Mouse (Mus musculus) kidney, embryonic 14.5 days (tissue): ENCODE results near the gene Wdr66. TPM values are rescaled to one million over a fixed set of nuclear protein-coding genes. Genes with fewer than 3 reads are reported as not detected.

Experiments used
- ATAC-seq: fragments of 200-750 bp; cut with Nextera tagmentation; 2 replicates; pipeline ENCODE4 v1.8.0; 2017; ENCODE audit warnings: moderate number of reproducible peaks, mild to moderate bottlenecking, moderate TSS enrichment, moderate library complexity; ENCODE audit not compliant: low FRiP score, low TSS enrichment
- H3K27ac ChIP-seq: fragments of 300-500 bp; sonication (generic); 2 replicates; pipeline ENCODE4 v1.5.1; 2014; ENCODE audit warnings: low read depth, mild to moderate bottlenecking, low read length, moderate library complexity, mixed read lengths
- H3K27me3 ChIP-seq: fragments of 300-500 bp; sonication (generic); 2 replicates; pipeline ENCODE4 v1.6.1; 2014; ENCODE audit warnings: mild to moderate bottlenecking, low read length; ENCODE audit not compliant: control insufficient read depth, insufficient read depth
- H3K36me3 ChIP-seq: fragments of 300-500 bp; sonication (generic); 2 replicates; pipeline ENCODE4 v1.6.1; 2014; ENCODE audit warnings: low read length, mixed read lengths; ENCODE audit not compliant: control insufficient read depth, insufficient read depth
- H3K4me1 ChIP-seq: fragments of 300-500 bp; sonication (generic); 2 replicates; pipeline ENCODE4 v1.6.1; 2014; ENCODE audit warnings: low read length, mixed read lengths; ENCODE audit not compliant: control insufficient read depth, insufficient read depth
- H3K4me2 ChIP-seq: fragments of 300-500 bp; sonication (generic); replicated peaks from 2 replicates; pipeline ENCODE4 v1.6.1; 2014; ENCODE audit warnings: low read depth, mild to moderate bottlenecking, low read length
- H3K4me3 ChIP-seq: fragments of 300-500 bp; sonication (generic); 2 replicates; pipeline ENCODE4 v1.5.1; 2014; ENCODE audit warnings: mild to moderate bottlenecking, low read length
- H3K9ac ChIP-seq: fragments of 300-500 bp; sonication (generic); 2 replicates; pipeline ENCODE4 v1.6.1; 2014; ENCODE audit warnings: low read depth, mild to moderate bottlenecking, low read length, moderate library complexity
- H3K9me3 ChIP-seq: fragments of 300-500 bp; sonication (generic); 2 replicates; pipeline ENCODE4 v1.6.1; 2016; ENCODE audit warnings: low read length; ENCODE audit not compliant: control insufficient read depth
- WGBS: fragments of 180-500 bp; shearing (Covaris S2); extraction: QIAGEN DNeasy Blood & Tissue Kit; methylation state at CpG from one replicate; pipeline ENCODE4 v1.1.7; 2014; 5-methylcytosine and 5-hydroxymethylcytosine counted together
- polyA plus RNA-seq: library from polyadenylated mRNA; unstranded; fragments of >200 nt; fragmentation: Nextera tagmentation; extraction: Ambion mirVana; gene quantifications from 2 replicates; pipeline ENCODE4 v1.2.1, GENCODE M21; 2014

The Wdr66 gene
- polyA plus RNA-seq, 1 experiment from 2014 or later: 2.7 TPM

- 1% methylated on average over 68 of the region's 69 CpGs for WGBS
- H3K9me3 ChIP-seq: no peaks in the 10 kb centered on the region
- peak; percentile 82 for ATAC-seq
- peak within 1 kb of the TSS; percentile 99 for H3K27ac ChIP-seq
- H3K4me1 ChIP-seq: peaks cover 19% of the 10 kb centered on the region
- H3K9ac ChIP-seq: peak within 1 kb of the TSS; percentile 98
- peak within 1 kb of the TSS; percentile 80 for H3K4me2 ChIP-seq
- peaks cover 4% of the 10 kb centered on the region; the same call in 1 of the 2 replicates for H3K36me3 ChIP-seq
- no peaks in the 10 kb centered on the region for H3K27me3 ChIP-seq
- peak within 1 kb of the TSS; percentile 88 for H3K4me3 ChIP-seq
These were observed 92.1 kb downstream of the Wdr66 start, which contains the start of gene Bcl7a for GRCm38 (mm10) chr5:123343707-123344627. Gene Bcl7a (plus strand): TSS chr5:123343834.

- H3K4me3 ChIP-seq: peak overlapping the region; percentile 88
- H3K27me3 ChIP-seq: no peaks in the 10 kb centered on the region
- peak overlapping the region; percentile 99 for H3K27ac ChIP-seq
- peaks cover 5% of the 10 kb centered on the region; the same call in 1 of the 2 replicates for H3K36me3 ChIP-seq
- H3K9ac ChIP-seq: peak overlapping the region; percentile 98
- under 1% methylated on average over 49 of the region's 51 CpGs for WGBS
- ATAC-seq: peak; percentile 14; the same call in 1 of the 2 replicates
- H3K4me2 ChIP-seq: peak overlapping the region; percentile 80
- H3K4me1 ChIP-seq: peaks cover 19% of the 10 kb centered on the region
- no peaks in the 10 kb centered on the region for H3K9me3 ChIP-seq
These were observed 92.7 kb downstream of the Wdr66 start for GRCm38 (mm10) chr5:123344628-123344962.

GRCm38 (mm10) chr5:123344963-123345852 lies 93.3 kb downstream of the Wdr66 start:
- WGBS: under 1% methylated on average over 80 of the region's 87 CpGs
- peaks cover 5% of the 10 kb centered on the region; the same call in 1 of the 2 replicates for H3K36me3 ChIP-seq
- peaks cover 19% of the 10 kb centered on the region for H3K4me1 ChIP-seq
- no peaks in the 10 kb centered on the region for H3K27me3 ChIP-seq
- peak overlapping the region; percentile 99 for H3K27ac ChIP-seq
- peak overlapping the region; percentile 98 for H3K9ac ChIP-seq
- peak overlapping the region; percentile 80 for H3K4me2 ChIP-seq
- H3K4me3 ChIP-seq: peak overlapping the region; percentile 88
- peak; percentile 37 for ATAC-seq
- no peaks in the 10 kb centered on the region for H3K9me3 ChIP-seq

GRCm38 (mm10) chr5:123345853-123346654 lies 94.2 kb downstream of the Wdr66 start:
- H3K9me3 ChIP-seq: no peaks in the 10 kb centered on the region
- H3K4me2 ChIP-seq: peak overlapping the region; percentile 80
- peak overlapping the region; percentile 99 for H3K27ac ChIP-seq
- H3K9ac ChIP-seq: peak overlapping the region; percentile 98
- H3K4me3 ChIP-seq: peak overlapping the region; percentile 88
- WGBS: 1% methylated on average over 22 of the region's 22 CpGs
- H3K4me1 ChIP-seq: peaks cover 25% of the 10 kb centered on the region
- no peaks in the 10 kb centered on the region for H3K27me3 ChIP-seq
- no peak for ATAC-seq
- H3K36me3 ChIP-seq: peaks cover 5% of the 10 kb centered on the region; the same call in 1 of the 2 replicates

GRCm38 (mm10) chr5:123346701-123347270 lies 94.9 kb downstream of the Wdr66 start:
- H3K27ac ChIP-seq: peak overlapping the region; percentile 99
- ATAC-seq: 0 out of 2 replicates have a peak, but pooled peaks have one; percentile 13
- WGBS: 43% methylated on average over 7 of the region's 7 CpGs
- H3K9me3 ChIP-seq: no peaks in the 10 kb centered on the region
- H3K4me1 ChIP-seq: peaks cover 25% of the 10 kb centered on the region
- H3K4me3 ChIP-seq: peak overlapping the region; percentile 88
- peak overlapping the region; percentile 80 for H3K4me2 ChIP-seq
- H3K9ac ChIP-seq: peak overlapping the region; percentile 98
- no peaks in the 10 kb centered on the region for H3K27me3 ChIP-seq
- peaks cover 6% of the 10 kb centered on the region; the same call in 1 of the 2 replicates for H3K36me3 ChIP-seq

DNA sequence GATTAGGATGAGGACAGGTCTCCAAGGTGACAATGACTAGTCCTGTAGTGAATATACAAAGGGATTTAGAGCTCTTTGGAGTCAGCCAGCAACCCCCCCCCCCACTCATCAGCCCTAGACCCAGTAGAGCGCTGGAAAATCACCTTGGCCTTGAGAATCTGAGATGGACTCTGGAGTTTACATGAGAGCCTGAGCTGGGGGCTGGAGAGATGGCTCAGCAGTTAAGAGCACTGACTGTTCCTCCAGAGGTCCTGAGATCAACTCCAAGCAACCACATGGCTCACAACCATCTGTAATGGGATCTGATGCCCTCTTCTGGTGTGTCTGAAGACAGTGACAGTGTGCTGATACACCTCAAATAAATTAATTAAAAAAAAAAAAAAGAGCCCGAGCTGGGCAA lies 96.1 kb downstream of the Wdr66 start:
- peaks cover 25% of the 10 kb centered on the region for H3K4me1 ChIP-seq
- WGBS: 64% methylated on average over 2 of the region's 2 CpGs
- H3K27ac ChIP-seq: no peak overlapping the region
- H3K9ac ChIP-seq: no peak overlapping the region
- no peak overlapping the region for H3K4me2 ChIP-seq
- no peak for ATAC-seq
- H3K9me3 ChIP-seq: no peaks in the 10 kb centered on the region
- no peak overlapping the region for H3K4me3 ChIP-seq
- H3K27me3 ChIP-seq: no peaks in the 10 kb centered on the region
- H3K36me3 ChIP-seq: peaks cover 17% of the 10 kb centered on the region

DNA sequence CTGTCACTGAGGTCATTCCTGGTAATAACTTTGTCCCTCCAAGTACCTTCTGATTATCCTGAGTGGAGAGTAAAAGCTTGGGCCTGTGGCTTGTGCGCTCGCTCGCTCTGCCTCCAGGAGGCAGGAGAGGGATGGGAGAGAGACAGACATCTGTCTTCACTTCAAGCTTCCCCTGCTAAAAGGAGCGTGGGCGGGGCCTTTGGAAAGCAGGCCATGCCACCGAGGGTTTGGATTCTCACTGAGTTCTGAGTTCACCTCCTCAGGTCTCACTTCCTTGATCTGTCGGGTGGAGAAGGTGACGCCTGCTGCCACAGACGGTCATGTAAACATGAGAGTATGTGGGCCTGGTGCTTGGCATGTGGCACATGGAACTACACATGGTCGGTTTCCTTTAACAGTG lies 98.5 kb downstream of the Wdr66 start:
- Histone ChIP-seq H3K4me2 (no peak overlapping the region), H3K27me3 (no peaks in the 10 kb centered on the region), H3K9me3 (no peaks in the 10 kb centered on the region), H3K27ac (no peak overlapping the region), H3K36me3 (peaks cover 32% of the 10 kb centered on the region), H3K9ac (no peak overlapping the region), H3K4me1 (peaks cover 25% of the 10 kb centered on the region), H3K4me3 (no peak overlapping the region)
- WGBS: 62% methylated on average over 10 of the region's 10 CpGs
- ATAC-seq: no peak

- Histone ChIP-seq H3K9me3 (no peaks in the 10 kb centered on the region), H3K9ac (no peak overlapping the region), H3K36me3 (peaks cover 79% of the 10 kb centered on the region), H3K4me1 (peaks cover 2% of the 10 kb centered on the region; the same call in 1 of the 2 replicates), H3K4me3 (no peak overlapping the region), H3K27ac (no peak overlapping the region), H3K27me3 (no peaks in the 10 kb centered on the region), H3K4me2 (no peak overlapping the region)
- 68% methylated on average over 11 of the region's 11 CpGs for WGBS
- ATAC-seq: no peak
These were observed 104.0 kb downstream of the Wdr66 start for GRCm38 (mm10) chr5:123355918-123356317.
